Comparison of ENCODE assay signal across 24 mouse cellular contexts in genomic region chr13:98591406-98591805, GRCm38 (mm10). TPM values are rescaled to one million over a fixed set of nuclear protein-coding genes. Genes with fewer than 3 reads are reported as not detected.
DNase-seq lines count a peak whose midpoint lies in the region; ATAC-seq and TF ChIP-seq lines count a peak whose summit lies in the region.
"Had no signal": no experiment of that assay in that cellular context is flagged by ENCODE, and none has a peak within 500 bp of the region (broad histone marks: within the 10 kb centered on the region; RNA-seq: fewer than 3 reads in every experiment).

No protein-coding gene starts in this region.

- no peak for TF ChIP-seq CTCF in layer of hippocampus, adult 2 months (conservative IDR thresholded peaks at IDR 0.05)

- H3K9ac ChIP-seq in intestine, embryonic 15.5 days = no peak overlapping the region
- no peak overlapping the region for H3K9ac ChIP-seq in kidney, embryonic 15.5 days
- H3K9ac ChIP-seq in midbrain, embryonic 16.5 days (ENCODE audit: low read depth, low read length) = no peak overlapping the region
- H3K9ac ChIP-seq: hindbrain, embryonic 13.5 days; liver, embryonic 14.5 days had no signal

- H3K27me3 ChIP-seq in intestine, embryonic 15.5 days (replicated peaks) = 0 out of 2 replicates have a peak, but pooled peaks cover 4% of the 10 kb centered on the region
- peaks cover 30% of the 10 kb centered on the region for H3K27me3 ChIP-seq in kidney, embryonic 15.5 days
- H3K27me3 ChIP-seq in limb, embryonic 10.5 days (ENCODE audit: low read depth, poor library complexity, severe bottlenecking) = peaks cover 49% of the 10 kb centered on the region
- H3K27me3 ChIP-seq in midbrain, embryonic 16.5 days (ENCODE audit: control insufficient read depth, insufficient read depth, low read depth, low read length) = peaks cover 32% of the 10 kb centered on the region

- peaks cover 31% of the 10 kb centered on the region for H3K4me1 ChIP-seq in intestine, embryonic 15.5 days (replicated peaks)
- peaks cover 79% of the 10 kb centered on the region for H3K4me1 ChIP-seq in kidney, embryonic 15.5 days
- peaks cover 49% of the 10 kb centered on the region for H3K4me1 ChIP-seq in limb, embryonic 10.5 days
- H3K4me1 ChIP-seq in midbrain, embryonic 16.5 days (ENCODE audit: control insufficient read depth, insufficient read depth, low read length) = peaks cover 9% of the 10 kb centered on the region

- WGBS in intestine, embryonic 15.5 days = 45% methylated on average over 6 of the region's 6 CpGs
- WGBS in kidney, embryonic 15.5 days = 53% methylated on average over 6 of the region's 6 CpGs
- 57% methylated on average over 6 of the region's 6 CpGs for WGBS in limb, embryonic 10.5 days
- 72% methylated on average over 6 of the region's 6 CpGs for WGBS in midbrain, embryonic 16.5 days

- no peak for DNase-seq in layer of hippocampus, adult 2 months (ENCODE audit: low spot score in 2 of 2)
- DNase-seq in layer of hippocampus, adult 8-10 months (ENCODE audit: low spot score in 2 of 2) = no peak
- DNase-seq in limb, embryonic 10.5 days (ENCODE audit: low spot score) = peak; percentile 34
- DNase-seq in right cerebral cortex, postnatal 36 days (ENCODE audit: low spot score in 2 of 2) = no peak
- DNase-seq in right cerebral cortex, adult 2 months (ENCODE audit: low spot score in 2 of 2) = no peak
- DNase-seq: cerebellum, postnatal 25 days; gastrocnemius, postnatal 14 days; layer of hippocampus, postnatal 36 days; lung, postnatal 10 days; right cerebral cortex, adult 18-20 months; spleen, adult 18-20 months had no signal

- no peak overlapping the region for H3K4me2 ChIP-seq in intestine, embryonic 15.5 days (replicated peaks)
- H3K4me2 ChIP-seq in kidney, embryonic 15.5 days = peak overlapping the region; percentile 22
- no peak overlapping the region for H3K4me2 ChIP-seq in midbrain, embryonic 16.5 days (ENCODE audit: low read length)
- H3K4me2 ChIP-seq: hindbrain, embryonic 13.5 days had no signal

- no peak overlapping the region for H3K4me3 ChIP-seq in layer of hippocampus, adult 2 months
- H3K4me3 ChIP-seq in intestine, embryonic 15.5 days (replicated peaks) = no peak overlapping the region
- H3K4me3 ChIP-seq in kidney, embryonic 15.5 days (replicated peaks) = no peak overlapping the region
- H3K4me3 ChIP-seq in limb, embryonic 10.5 days = no peak overlapping the region
- H3K4me3 ChIP-seq in midbrain, embryonic 16.5 days (ENCODE audit: low read depth, low read length) = no peak overlapping the region
- H3K4me3 ChIP-seq: hindbrain, embryonic 13.5 days; megakaryocyte, embryonic 14.5 days had no signal

- H3K9me3 ChIP-seq in intestine, embryonic 15.5 days = no peaks in the 10 kb centered on the region
- H3K9me3 ChIP-seq in kidney, embryonic 15.5 days (replicated peaks) = no peaks in the 10 kb centered on the region
- no peaks in the 10 kb centered on the region for H3K9me3 ChIP-seq in limb, embryonic 10.5 days (replicated peaks)
- H3K9me3 ChIP-seq in midbrain, embryonic 16.5 days (replicated peaks; ENCODE audit: control insufficient read depth, low read length, poor library complexity, severe bottlenecking) = no peaks in the 10 kb centered on the region
- H3K9me3 ChIP-seq: G1E; hindbrain, embryonic 13.5 days had no signal

- no peaks in the 10 kb centered on the region for H3K36me3 ChIP-seq in intestine, embryonic 15.5 days
- H3K36me3 ChIP-seq in kidney, embryonic 15.5 days = no peaks in the 10 kb centered on the region
- no peaks in the 10 kb centered on the region for H3K36me3 ChIP-seq in limb, embryonic 10.5 days
- no peaks in the 10 kb centered on the region for H3K36me3 ChIP-seq in midbrain, embryonic 16.5 days (ENCODE audit: control insufficient read depth, insufficient read depth, low read length)
- H3K36me3 ChIP-seq: G1E; hindbrain, embryonic 13.5 days had no signal

- no peak for ATAC-seq in intestine, embryonic 15.5 days
- peak; percentile 27; the same call in 1 of the 2 replicates for ATAC-seq in kidney, embryonic 15.5 days (replicated peaks; ENCODE audit: low FRiP score)
- no peak for ATAC-seq in midbrain, embryonic 16.5 days
- ATAC-seq: CD4-positive, CD25-positive, alpha-beta regulatory T cell, adult 4 months had no signal

- H3K27ac ChIP-seq in layer of hippocampus, adult 2 months = peak overlapping the region; percentile 68
- peak overlapping the region; percentile 18; the same call in 1 of the 2 replicates for H3K27ac ChIP-seq in intestine, embryonic 15.5 days
- peak overlapping the region; percentile 81 for H3K27ac ChIP-seq in kidney, embryonic 15.5 days
- H3K27ac ChIP-seq in limb, embryonic 10.5 days = no peak overlapping the region
- H3K27ac ChIP-seq in midbrain, embryonic 16.5 days (ENCODE audit: low read length) = no peak overlapping the region
- H3K27ac ChIP-seq: hindbrain, embryonic 13.5 days; liver, embryonic 14.5 days had no signal

RNA-seq across cellular contexts. Expression of gene Tmem174, which starts 45.8 kb away (rescaled TPM):
- total RNA-seq in layer of hippocampus, adult 2 months (2021) = under 1 TPM in 1 of 2 experiments, not detected in 1; 0.15 TPM
- under 1 TPM in 2 of 4 experiments, not detected in 2; 0.23 to 0.33 TPM for total RNA-seq in layer of hippocampus, adult 8-10 months (2022)
- polyA plus RNA-seq in intestine, embryonic 15.5 days (2015; fragmentation: Nextera tagmentation; extraction: Ambion mirVana) = 0.06 and 0.09 TPM in 2 replicates
- 21.1 and 22.4 TPM in 2 replicates for polyA plus RNA-seq in kidney, embryonic 15.5 days (2015; fragmentation: Nextera tagmentation; extraction: Ambion mirVana)
- polyA plus RNA-seq in limb, embryonic 10.5 days (2016; fragmentation: Nextera tagmentation; extraction: Ambion mirVana) = not detected in 2 replicates
- polyA plus RNA-seq in midbrain, embryonic 16.5 days (2015; fragmentation: Nextera tagmentation; extraction: Ambion mirVana) = not detected in 2 replicates
- total RNA-seq: gastrocnemius, postnatal 14 days; heart, adult 8-10 months; midbrain, postnatal 0 days had no signal
- polyA plus RNA-seq: CD4-positive, CD25-positive, alpha-beta regulatory T cell, adult 4 months; G1E; heart, embryonic 16.5 days; hindbrain, embryonic 13.5 days; limb, embryonic 11.5 days; liver, embryonic 14.5 days; midbrain, postnatal 0 days; stomach, embryonic 14.5 days had no signal

Comparison
In these comparisons a context has a peak if more than half of its experiments do, and no peak if none do; other contexts are left out.
1. H3K27ac ChIP-seq: peak in layer of hippocampus, adult 2 months (single experiment), intestine, embryonic 15.5 days (single experiment) and kidney, embryonic 15.5 days (single experiment); none in limb, embryonic 10.5 days (single experiment) and midbrain, embryonic 16.5 days (single experiment).
2. RNA of gene Tmem174, which starts 45.8 kb away (polyA plus RNA-seq): 21.1 to 22.4 TPM in kidney, embryonic 15.5 days; 0.06 to 0.09 TPM in intestine, embryonic 15.5 days, not detected in midbrain, embryonic 16.5 days and not detected in limb, embryonic 10.5 days; every median in the first group is over 10 times any median in the second.